Mouse (Mus musculus) kidney, embryonic 15.5 days (tissue): Measurements from ENCODE around the gene Hist1h3i. TPM values are rescaled to one million over a fixed set of nuclear protein-coding genes. Genes with fewer than 3 reads are reported as not detected.
"Not testable (repeated sequence)": the region's sequence is repeated elsewhere in the genome, so short reads cannot be mapped to it uniquely, and the experiment has no call there.

ENCODE experiments used
- ATAC-seq: fragments of 200-750 bp; cut with Nextera tagmentation; replicated peaks from 2 replicates; pipeline ENCODE4 v1.8.0; 2017; ENCODE audit warnings: moderate TSS enrichment; ENCODE audit not compliant: low FRiP score
- H3K27ac ChIP-seq: fragments of 300-500 bp; sonication (generic); 2 replicates; pipeline ENCODE4 v1.5.1; 2015; ENCODE audit warnings: mild to moderate bottlenecking, inconsistent platforms
- H3K27me3 ChIP-seq: fragments of 300-500 bp; sonication (generic); 2 replicates; pipeline ENCODE4 v1.6.1; 2015; ENCODE audit warnings: inconsistent platforms
- H3K36me3 ChIP-seq: fragments of 300-500 bp; sonication (generic); 2 replicates; pipeline ENCODE4 v1.6.1; 2015; ENCODE audit warnings: inconsistent platforms
- H3K4me1 ChIP-seq: fragments of 300-500 bp; sonication (generic); 2 replicates; pipeline ENCODE4 v1.6.1; 2015; ENCODE audit warnings: inconsistent platforms
- H3K4me2 ChIP-seq: fragments of 300-500 bp; sonication (generic); 2 replicates; pipeline ENCODE4 v1.6.1; 2015; ENCODE audit warnings: moderate library complexity, mild to moderate bottlenecking, inconsistent platforms
- H3K4me3 ChIP-seq: fragments of 300-500 bp; sonication (generic); replicated peaks from 2 replicates; pipeline ENCODE4 v1.5.1; 2015; ENCODE audit warnings: mild to moderate bottlenecking, inconsistent platforms
- H3K9ac ChIP-seq: fragments of 300-500 bp; sonication (generic); 2 replicates; pipeline ENCODE4 v1.6.1; 2015; ENCODE audit warnings: mild to moderate bottlenecking, inconsistent platforms
- H3K9me3 ChIP-seq: fragments of 300-500 bp; sonication (generic); replicated peaks from 2 replicates; pipeline ENCODE4 v1.6.1; 2016; ENCODE audit warnings: inconsistent platforms
- WGBS: fragments of 180-500 bp; shearing (Covaris S2); methylation state at CpG from one replicate; pipeline ENCODE4 v1.1.7; 2015; ENCODE audit warnings: mixed read lengths; 5-methylcytosine and 5-hydroxymethylcytosine counted together
- polyA plus RNA-seq: library from polyadenylated mRNA; unstranded; fragments of >200 nt; fragmentation: Nextera tagmentation; extraction: Ambion mirVana; gene quantifications from 2 replicates; pipeline ENCODE4 v1.2.1, GENCODE M21; 2015

Gene Hist1h3i
- polyA plus RNA-seq, 1 experiment from 2014 or later, result 134 TPM

GRCm38 (mm10) chr13:21790601-21791283 is 7.6 kb upstream of the Hist1h3i start:
- ATAC-seq, result no peak
- H3K27ac ChIP-seq, result peak overlapping the region; percentile 48; the same call in 1 of the 2 replicates
- WGBS, result 7% methylated on average over 18 of the region's 18 CpGs

GRCm38 (mm10) chr13:21789925-21790324 is 6.8 kb upstream of the Hist1h3i start:
- H3K36me3 ChIP-seq, result no peaks in the 10 kb centered on the region
- no peak for ATAC-seq
- H3K4me2 ChIP-seq, result no peak overlapping the region
- H3K27ac ChIP-seq, result peak overlapping the region; percentile 45; the same call in 1 of the 2 replicates
- peaks cover 24% of the 10 kb centered on the region for H3K4me1 ChIP-seq
- WGBS, result 47% methylated on average over 6 of the region's 6 CpGs
- H3K9ac ChIP-seq, result no peak overlapping the region
- no peak overlapping the region for H3K4me3 ChIP-seq
- H3K27me3 ChIP-seq, result no peaks in the 10 kb centered on the region
- H3K9me3 ChIP-seq, result no peaks in the 10 kb centered on the region

More at GRCm38 (mm10) chr13:21790601-21791283, 7.6 kb upstream of the Hist1h3i start:
- no peaks in the 10 kb centered on the region for H3K36me3 ChIP-seq
- H3K4me1 ChIP-seq, result peaks cover 20% of the 10 kb centered on the region
- peak overlapping the region; percentile 27 for H3K4me3 ChIP-seq
- peak overlapping the region; percentile 49; the same call in 1 of the 2 replicates for H3K9ac ChIP-seq
- H3K4me2 ChIP-seq, result peak overlapping the region; percentile 54
- H3K9me3 ChIP-seq, result no peaks in the 10 kb centered on the region
- no peaks in the 10 kb centered on the region for H3K27me3 ChIP-seq

- Histone ChIP-seq H3K36me3 (no peaks in the 10 kb centered on the region), H3K27me3 (no peaks in the 10 kb centered on the region), H3K27ac (peak overlapping the region; percentile 92), H3K9me3 (no peaks in the 10 kb centered on the region), H3K4me2 (peak overlapping the region; percentile 53), H3K4me1 (peaks cover 33% of the 10 kb centered on the region), H3K4me3 (peak overlapping the region; percentile 43), H3K9ac (peak overlapping the region; percentile 29; the same call in 1 of the 2 replicates)
- peak; percentile 20 for ATAC-seq
- WGBS, result 18% methylated on average over 15 of the region's 21 CpGs
These were observed 4.8 kb upstream of the Hist1h3i start for GRCm38 (mm10) chr13:21787760-21788593.

- H3K36me3 ChIP-seq, H3K9me3 ChIP-seq, H3K27me3 ChIP-seq: not testable (repeated sequence)
- Histone ChIP-seq H3K4me3 (peak within 1 kb of the TSS; percentile 43), H3K9ac (peak within 1 kb of the TSS; percentile 48), H3K27ac (peak within 1 kb of the TSS; percentile 92), H3K4me2 (peak within 1 kb of the TSS; percentile 57), H3K4me1 (peaks cover 40% of the 10 kb centered on the region)
- WGBS, result under 1% methylated on average over 40 of the region's 63 CpGs
- ATAC-seq, result peak; percentile 96
These were observed 3.9 kb upstream of the Hist1h3i start, which contains the start of the genes Hist1h2an and Hist1h2bp for GRCm38 (mm10) chr13:21786899-21787629. TSS of gene Hist1h2an (minus strand) at chr13:21787218. TSS of gene Hist1h2bp (plus strand) at chr13:21787461.

- Histone ChIP-seq H3K36me3 (no peaks in the 10 kb centered on the region), H3K4me3 (peak overlapping the region; percentile 43), H3K9me3 (no peaks in the 10 kb centered on the region), H3K4me2 (peak overlapping the region; percentile 57), H3K9ac (peak overlapping the region; percentile 48; the same call in 1 of the 2 replicates), H3K27ac (peak overlapping the region; percentile 92), H3K4me1 (peaks cover 43% of the 10 kb centered on the region), H3K27me3 (no peaks in the 10 kb centered on the region)
- ATAC-seq, result no peak
- 7% methylated on average over 8 of the region's 8 CpGs for WGBS
These were observed 3.2 kb upstream of the Hist1h3i start for GRCm38 (mm10) chr13:21786189-21786898.

- Histone ChIP-seq H3K9ac (peak overlapping the region; percentile 41), H3K4me2 (peak overlapping the region; percentile 73), H3K4me3 (peak overlapping the region; percentile 49), H3K27me3 (no peaks in the 10 kb centered on the region), H3K36me3 (no peaks in the 10 kb centered on the region), H3K4me1 (peaks cover 39% of the 10 kb centered on the region), H3K9me3 (no peaks in the 10 kb centered on the region), H3K27ac (peak overlapping the region; percentile 96)
- 25% methylated on average over 6 of the region's 6 CpGs for WGBS
- ATAC-seq, result no peak
These were observed 1.1 kb upstream of the Hist1h3i start for GRCm38 (mm10) chr13:21784311-21784710.

GRCm38 (mm10) chr13:21783734-21784161 is 578 bp upstream of the Hist1h3i start:
- no peaks in the 10 kb centered on the region for H3K27me3 ChIP-seq
- H3K9me3 ChIP-seq, result no peaks in the 10 kb centered on the region
- under 1% methylated on average over 9 of the region's 9 CpGs for whole genome bisulfite sequencing
- peak overlapping the region; percentile 49 for H3K4me3 ChIP-seq
- peaks cover 39% of the 10 kb centered on the region for H3K4me1 ChIP-seq
- H3K27ac ChIP-seq, result peak overlapping the region; percentile 96
- H3K4me2 ChIP-seq, result peak overlapping the region; percentile 73
- peak overlapping the region; percentile 41 for H3K9ac ChIP-seq
- H3K36me3 ChIP-seq, result no peaks in the 10 kb centered on the region
- no peak for ATAC-seq

GRCm38 (mm10) chr13:21782361-21783254 is 562 bp downstream of the Hist1h3i start:
- not testable (repeated sequence) for ATAC-seq, H3K9me3 ChIP-seq, H3K27me3 ChIP-seq, H3K36me3 ChIP-seq
- peaks cover 38% of the 10 kb centered on the region for H3K4me1 ChIP-seq
- H3K9ac ChIP-seq, result peak overlapping the region; percentile 63
- peak overlapping the region; percentile 73 for H3K4me2 ChIP-seq
- peak overlapping the region; percentile 96 for H3K27ac ChIP-seq
- under 1% methylated on average over 21 of the region's 35 CpGs for WGBS
- peak overlapping the region; percentile 49 for H3K4me3 ChIP-seq

GRCm38 (mm10) chr13:21781639-21782038 is 1.5 kb downstream of the Hist1h3i start:
- Histone ChIP-seq H3K4me1 (peaks cover 38% of the 10 kb centered on the region), H3K36me3 (no peaks in the 10 kb centered on the region), H3K27ac (peak overlapping the region; percentile 45; the same call in 1 of the 2 replicates), H3K9me3 (no peaks in the 10 kb centered on the region), H3K9ac (no peak overlapping the region), H3K27me3 (no peaks in the 10 kb centered on the region), H3K4me2 (no peak overlapping the region), H3K4me3 (no peak overlapping the region)
- WGBS, result 96% methylated on average over 1 of the region's 1 CpGs
- no peak for ATAC-seq

- no peaks in the 10 kb centered on the region for H3K27me3 ChIP-seq
- H3K4me2 ChIP-seq, result peak overlapping the region; percentile 74
- 43% methylated on average over 6 of the region's 6 CpGs for WGBS
- no peaks in the 10 kb centered on the region for H3K36me3 ChIP-seq
- H3K9ac ChIP-seq, result no peak overlapping the region
- H3K9me3 ChIP-seq, result no peaks in the 10 kb centered on the region
- ATAC-seq, result no peak
- peak overlapping the region; percentile 98 for H3K27ac ChIP-seq
- H3K4me3 ChIP-seq, result peak overlapping the region; percentile 52
- H3K4me1 ChIP-seq, result peaks cover 36% of the 10 kb centered on the region
These were observed 2.1 kb downstream of the Hist1h3i start for GRCm38 (mm10) chr13:21781021-21781555.
